Mouse (Mus musculus): ENCODE data around the gene Arhgap42.

DNA sequence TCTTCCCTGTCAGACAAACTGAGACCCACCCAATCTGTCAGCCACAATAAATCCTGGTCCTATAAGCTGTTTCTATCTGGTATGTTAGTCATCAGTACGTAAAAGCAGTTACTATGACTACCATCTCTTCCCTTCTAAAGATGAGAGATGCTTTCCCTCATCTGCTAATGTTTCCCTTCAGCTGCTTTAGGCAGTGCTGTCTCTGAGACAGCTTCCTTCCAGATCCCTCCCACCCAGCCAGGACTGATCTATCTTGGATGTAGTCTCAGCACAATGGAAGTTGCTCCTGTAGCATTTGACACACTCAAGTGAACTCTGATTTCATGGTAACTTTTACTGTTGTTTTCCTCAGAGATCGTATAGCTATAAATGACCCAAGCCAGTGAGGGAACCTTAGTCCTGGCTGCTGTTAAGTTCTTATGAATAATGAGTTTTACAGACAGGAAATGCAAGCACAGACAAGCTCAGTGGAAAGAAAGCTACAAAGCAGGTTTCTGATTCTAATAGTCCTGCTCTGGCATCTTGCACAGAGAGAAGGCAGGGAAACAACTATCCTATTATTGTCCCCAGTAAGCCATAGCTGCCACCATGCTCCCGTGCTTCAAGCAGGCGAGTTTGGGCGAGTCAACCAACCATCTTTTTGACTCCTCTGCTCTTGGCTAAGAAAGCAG lies 67.6 kb downstream of the Arhgap42 start:
- no peak for TF ChIP-seq CTCF (IDR thresholded peaks at IDR 0.05; ENCODE audit: borderline replicate concordance, extremely low read depth, insufficient read depth, insufficient read length)
- TF ChIP-seq POLR2A (IDR thresholded peaks at IDR 0.05; ENCODE audit: borderline replicate concordance, extremely low read depth, insufficient read depth, insufficient read length, poor library complexity, severe bottlenecking) = no peak

Data from brain, embryonic 14.5 days (tissue).